Mouse (Mus musculus) c-Kit-negative CD71-positive TER-119-positive erythroid progenitor cells, embryonic 14.5 days (primary cell): ENCODE measurements around the gene Fbxo28.

Experiments used
- DNase-seq: peaks from one replicate; pipeline ENCODE4 v3.0.0-alpha.2; 2013; ENCODE audit warnings: low read depth, low spot score

Gene Fbxo28

GRCm38 (mm10) chr1:182288601-182289000 lies 52.8 kb downstream of the Fbxo28 start:
- no peak for DNase-seq

GRCm38 (mm10) chr1:182287781-182288180 lies 53.6 kb downstream of the Fbxo28 start:
- DNase-seq, result no peak

GRCm38 (mm10) chr1:182284795-182285194 lies 56.6 kb downstream of the Fbxo28 start:
- DNase-seq, result no peak

- DNase-seq, result no peak
Measured at GRCm38 (mm10) chr1:182283231-182283630, 58.2 kb downstream of the Fbxo28 start.

- DNase-seq, result peak; percentile 92
Measured at GRCm38 (mm10) chr1:182282091-182283075, 59.0 kb downstream of the Fbxo28 start, which contains the start of gene Degs1. Gene Degs1, minus strand, starts transcription at chr1:182282804.

- peak; percentile 61 for DNase-seq
Measured at GRCm38 (mm10) chr1:182281251-182281711, 60.1 kb downstream of the Fbxo28 start.

GRCm38 (mm10) chr1:182280577-182280976 lies 60.9 kb downstream of the Fbxo28 start:
- no peak for DNase-seq

GRCm38 (mm10) chr1:182280046-182280445 lies 61.4 kb downstream of the Fbxo28 start:
- no peak for DNase-seq

- DNase-seq, result no peak
Measured at GRCm38 (mm10) chr1:182279436-182279835, 62.0 kb downstream of the Fbxo28 start.

GRCm38 (mm10) chr1:182275109-182275508 lies 66.3 kb downstream of the Fbxo28 start:
- DNase-seq, result no peak

- DNase-seq, result no peak
Measured at GRCm38 (mm10) chr1:182271632-182272031, 69.8 kb downstream of the Fbxo28 start.

- DNase-seq, result no peak
Measured at GRCm38 (mm10) chr1:182271130-182271529, 70.3 kb downstream of the Fbxo28 start.

- DNase-seq, result no peak
Measured at GRCm38 (mm10) chr1:182268317-182268716, 73.1 kb downstream of the Fbxo28 start.

- no peak for DNase-seq
Measured at GRCm38 (mm10) chr1:182266028-182266525, 75.4 kb downstream of the Fbxo28 start.
